Mouse (Mus musculus) hindbrain, embryonic 14.5 days (tissue): ENCODE results near the gene Acad11. TPM values are rescaled to one million over a fixed set of nuclear protein-coding genes. Genes with fewer than 3 reads are reported as not detected.

Experiments used
- ATAC-seq: fragments of 200-750 bp; cut with Nextera tagmentation; 2 replicates; pipeline ENCODE4 v1.8.0; 2017; ENCODE audit warnings: moderate number of reproducible peaks, mild to moderate bottlenecking, moderate TSS enrichment, moderate library complexity; ENCODE audit not compliant: low FRiP score
- DNase-seq: peaks from one replicate; pipeline ENCODE4 v3.0.0-alpha.2; 2015; ENCODE audit warnings: low spot score
- H3K27ac ChIP-seq: fragments of 300-500 bp; sonication (generic); 2 replicates; pipeline ENCODE4 v1.5.1; 2014; ENCODE audit warnings: mild to moderate bottlenecking, moderate library complexity
- H3K27me3 ChIP-seq: fragments of 300-500 bp; sonication (generic); 2 replicates; pipeline ENCODE4 v1.6.1; 2014; ENCODE audit warnings: mild to moderate bottlenecking, low read length, mixed read lengths; ENCODE audit not compliant: control insufficient read depth, insufficient read depth
- H3K36me3 ChIP-seq: fragments of 300-500 bp; sonication (generic); replicated peaks from 2 replicates; pipeline ENCODE4 v1.6.1; 2014; ENCODE audit not compliant: control insufficient read depth, insufficient read depth
- H3K4me1 ChIP-seq: fragments of 300-500 bp; sonication (generic); replicated peaks from 2 replicates; pipeline ENCODE4 v1.6.1; 2014; ENCODE audit warnings: antibody characterized with exemption, low read length, mixed read lengths; ENCODE audit not compliant: control insufficient read depth, insufficient read depth
- H3K4me2 ChIP-seq: fragments of 300-500 bp; sonication (generic); replicated peaks from 2 replicates; pipeline ENCODE4 v1.6.1; 2014; ENCODE audit warnings: mild to moderate bottlenecking, moderate library complexity
- H3K4me3 ChIP-seq: fragments of 300-500 bp; sonication (generic); replicated peaks from 2 replicates; pipeline ENCODE4 v1.5.1; 2014; ENCODE audit warnings: mild to moderate bottlenecking, low read length
- H3K9ac ChIP-seq: fragments of 300-500 bp; sonication (generic); 2 replicates; pipeline ENCODE4 v1.6.1; 2014
- H3K9me3 ChIP-seq: fragments of 300-500 bp; sonication (generic); 2 replicates; pipeline ENCODE4 v1.6.1; 2016; ENCODE audit warnings: low read length; ENCODE audit not compliant: control insufficient read depth
- WGBS: fragments of 180-500 bp; shearing (Covaris S2); extraction: QIAGEN DNeasy Blood & Tissue Kit; methylation state at CpG from one replicate; pipeline ENCODE4 v1.1.7; 2014; 5-methylcytosine and 5-hydroxymethylcytosine counted together
- polyA plus RNA-seq: library from polyadenylated mRNA; unstranded; fragments of >200 nt; fragmentation: Nextera tagmentation; extraction: Ambion mirVana; gene quantifications from 2 replicates; pipeline ENCODE4 v1.2.1, GENCODE M21; 2014

The Acad11 gene
- polyA plus RNA-seq, 1 experiment from 2014 or later, result 7.6 TPM

DNA sequence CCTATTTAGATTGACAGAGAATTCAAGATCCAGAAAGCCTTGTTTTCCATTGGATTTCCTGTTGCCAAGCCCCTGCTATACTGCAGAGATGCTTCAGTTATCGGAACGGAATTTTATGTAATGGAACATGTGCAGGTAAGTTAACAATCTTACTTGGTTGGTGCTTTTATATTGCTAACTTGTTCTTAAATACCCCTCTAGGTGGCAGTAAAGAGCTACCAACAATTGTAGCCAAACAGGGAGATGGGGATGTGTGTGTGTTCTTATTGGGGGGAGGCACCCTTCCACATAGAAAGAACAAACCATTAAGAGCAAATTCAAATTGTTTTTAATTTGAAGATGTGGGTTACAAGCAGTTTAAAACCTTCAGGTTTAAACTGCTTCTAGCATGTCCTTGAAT is 12.6 kb downstream of the Acad11 start:
- Histone ChIP-seq H3K9ac (no peak overlapping the region), H3K9me3 (no peaks in the 10 kb centered on the region), H3K27me3 (no peaks in the 10 kb centered on the region), H3K4me3 (no peak overlapping the region), H3K27ac (no peak overlapping the region), H3K36me3 (no peaks in the 10 kb centered on the region), H3K4me2 (no peak overlapping the region), H3K4me1 (no peaks in the 10 kb centered on the region)
- WGBS, result 62% methylated on average over 2 of the region's 2 CpGs
- DNase-seq (peak; percentile 36), ATAC-seq (no peak)

DNA sequence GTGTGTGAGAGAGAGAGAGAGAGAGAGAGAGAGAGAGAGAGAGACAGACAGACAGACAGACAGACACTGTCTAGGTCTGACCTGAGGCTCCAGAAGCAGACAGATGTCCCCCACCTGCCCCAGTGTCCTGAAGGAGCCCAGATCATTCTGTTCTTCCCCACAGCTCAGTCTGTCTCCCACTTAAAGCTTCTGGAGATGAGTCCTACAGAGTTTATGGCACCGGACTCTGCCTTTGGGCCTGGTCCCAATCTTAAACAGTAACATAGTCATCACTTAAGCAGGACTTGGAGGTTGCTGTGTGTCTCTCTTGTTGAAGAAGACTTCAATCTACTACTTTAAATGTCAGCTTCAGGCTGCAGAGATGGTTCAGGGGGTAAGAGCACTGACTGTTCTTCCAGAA is 15.6 kb downstream of the Acad11 start:
- H3K4me3 ChIP-seq, result no peak overlapping the region
- H3K36me3 ChIP-seq, result peaks cover 6% of the 10 kb centered on the region
- no peak overlapping the region for H3K9ac ChIP-seq
- no peak overlapping the region for H3K4me2 ChIP-seq
- WGBS, result 97% methylated on average over 1 of the region's 1 CpGs
- ATAC-seq (no peak), DNase-seq (no peak)
- H3K9me3 ChIP-seq, result no peaks in the 10 kb centered on the region
- no peaks in the 10 kb centered on the region for H3K4me1 ChIP-seq
- no peak overlapping the region for H3K27ac ChIP-seq
- no peaks in the 10 kb centered on the region for H3K27me3 ChIP-seq

DNA sequence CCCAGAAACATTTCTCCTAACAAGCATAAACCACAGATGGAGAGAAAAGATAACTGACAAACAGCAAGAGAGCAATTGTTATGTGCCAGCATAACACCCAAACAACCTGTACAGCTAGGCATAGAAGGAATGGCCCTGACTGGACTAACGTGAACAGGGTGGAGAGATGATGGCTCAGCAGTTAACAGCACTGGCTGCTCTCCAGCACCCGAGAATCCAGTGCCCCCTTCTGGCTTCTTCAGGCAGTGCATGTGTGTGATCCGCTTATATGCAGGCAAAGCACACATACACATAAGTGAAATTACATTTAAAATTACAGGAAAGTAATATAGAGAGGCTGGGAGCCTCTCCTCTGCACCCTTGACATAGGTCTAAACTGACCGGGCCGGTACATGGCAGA is 16.2 kb downstream of the Acad11 start:
- Histone ChIP-seq H3K9ac (no peak overlapping the region), H3K36me3 (peaks cover 12% of the 10 kb centered on the region), H3K4me3 (no peak overlapping the region), H3K4me1 (no peaks in the 10 kb centered on the region), H3K4me2 (no peak overlapping the region), H3K27me3 (no peaks in the 10 kb centered on the region), H3K9me3 (no peaks in the 10 kb centered on the region), H3K27ac (no peak overlapping the region)
- 57% methylated on average over 5 of the region's 5 CpGs for WGBS
- ATAC-seq (no peak), DNase-seq (peak; percentile 57)

DNA sequence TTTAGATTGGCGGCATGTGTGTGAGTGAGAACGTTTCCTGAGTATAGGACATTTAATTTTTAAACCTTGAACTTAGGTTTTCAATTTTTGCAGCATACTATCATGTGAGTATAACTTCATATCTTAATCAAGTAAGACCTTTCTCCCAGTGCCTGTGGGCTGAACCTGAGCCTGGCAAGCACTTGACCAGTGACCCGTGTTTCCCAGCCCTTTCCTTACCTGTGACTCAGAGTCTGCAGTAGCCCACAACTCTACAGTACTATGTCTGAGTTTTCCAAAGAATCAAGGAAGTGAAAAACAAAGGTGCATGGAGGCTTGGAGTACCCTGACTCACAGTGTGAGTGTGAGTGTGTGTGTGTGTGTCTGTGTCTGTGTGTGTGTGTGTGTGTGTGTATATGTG is 16.9 kb downstream of the Acad11 start:
- H3K9me3 ChIP-seq, result no peaks in the 10 kb centered on the region
- ATAC-seq, result no peak
- 81% methylated on average over 3 of the region's 3 CpGs for WGBS
- no peak overlapping the region for H3K4me2 ChIP-seq
- no peaks in the 10 kb centered on the region for H3K27me3 ChIP-seq
- H3K4me1 ChIP-seq, result no peaks in the 10 kb centered on the region
- no peak overlapping the region for H3K4me3 ChIP-seq
- no peak for DNase-seq
- H3K9ac ChIP-seq, result no peak overlapping the region
- no peak overlapping the region for H3K27ac ChIP-seq
- peaks cover 14% of the 10 kb centered on the region for H3K36me3 ChIP-seq

DNA sequence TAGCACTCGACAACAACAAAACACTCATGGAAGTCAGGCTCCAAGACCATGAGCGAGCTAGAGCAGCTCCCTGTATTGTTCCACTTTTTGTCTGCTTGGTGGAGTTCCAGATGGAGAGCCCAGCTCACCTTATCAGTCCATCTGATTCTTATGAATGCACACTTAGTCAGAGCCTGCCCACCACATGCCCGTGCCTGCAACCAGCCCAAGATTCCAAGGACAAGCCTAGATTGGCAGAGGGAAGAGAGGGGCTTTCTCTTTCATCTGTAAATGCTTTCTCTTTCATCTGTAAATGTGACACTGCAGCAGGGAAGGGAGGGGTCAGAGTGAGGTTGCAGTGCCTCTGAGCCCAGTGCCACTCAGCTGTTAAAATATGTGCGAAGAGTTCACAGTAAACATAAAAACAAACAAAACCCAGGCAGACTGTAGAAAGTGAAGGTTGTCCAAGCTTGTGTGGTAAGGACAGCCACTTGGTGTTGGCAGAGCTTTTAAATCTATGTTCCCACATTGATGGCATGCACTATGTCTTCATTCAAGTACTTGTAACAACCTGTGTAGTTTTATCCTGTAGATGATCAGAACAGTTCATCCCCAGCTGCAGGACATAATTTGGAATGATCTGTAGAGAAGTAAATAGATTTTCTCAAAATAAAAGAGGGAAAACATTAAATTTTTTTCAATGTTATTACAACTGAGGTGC is 22.7 kb downstream of the Acad11 start:
- Histone ChIP-seq H3K36me3 (peaks cover 24% of the 10 kb centered on the region), H3K4me3 (no peak overlapping the region), H3K9ac (no peak overlapping the region), H3K27me3 (no peaks in the 10 kb centered on the region), H3K9me3 (no peaks in the 10 kb centered on the region), H3K4me2 (no peak overlapping the region), H3K4me1 (no peaks in the 10 kb centered on the region), H3K27ac (no peak overlapping the region)
- no peak for DNase-seq
- 67% methylated on average over 4 of the region's 4 CpGs for WGBS
- no peak for ATAC-seq

DNA sequence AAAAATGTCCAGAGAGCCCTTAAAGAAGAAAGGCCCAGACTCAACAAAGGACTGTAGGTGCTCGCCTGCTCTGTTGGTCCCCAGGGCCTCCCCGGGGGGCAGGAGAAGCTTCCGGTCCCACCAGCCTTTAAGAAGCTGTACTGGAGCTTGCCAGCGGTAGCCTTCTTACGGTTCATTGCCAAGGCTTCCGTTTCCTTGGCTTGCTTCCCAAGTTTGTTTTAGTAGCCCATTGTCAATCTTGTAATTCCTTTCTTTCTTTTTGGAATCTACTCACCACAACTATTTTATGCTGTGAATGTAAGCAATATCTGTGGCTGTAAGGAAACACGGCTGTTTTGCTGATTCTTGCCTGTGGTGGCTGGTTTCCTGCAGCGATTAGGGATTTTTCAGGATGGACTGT is 25.4 kb downstream of the Acad11 start:
- peak overlapping the region; percentile 36 for H3K27ac ChIP-seq
- no peak overlapping the region for H3K4me3 ChIP-seq
- H3K36me3 ChIP-seq, result peaks cover 18% of the 10 kb centered on the region; the same call in 1 of the 2 replicates
- DNase-seq (no peak), ATAC-seq (no peak)
- H3K4me1 ChIP-seq, result no peaks in the 10 kb centered on the region
- H3K27me3 ChIP-seq, result no peaks in the 10 kb centered on the region
- 63% methylated on average over 8 of the region's 8 CpGs for WGBS
- no peak overlapping the region for H3K9ac ChIP-seq
- no peaks in the 10 kb centered on the region for H3K9me3 ChIP-seq
- H3K4me2 ChIP-seq, result no peak overlapping the region

DNA sequence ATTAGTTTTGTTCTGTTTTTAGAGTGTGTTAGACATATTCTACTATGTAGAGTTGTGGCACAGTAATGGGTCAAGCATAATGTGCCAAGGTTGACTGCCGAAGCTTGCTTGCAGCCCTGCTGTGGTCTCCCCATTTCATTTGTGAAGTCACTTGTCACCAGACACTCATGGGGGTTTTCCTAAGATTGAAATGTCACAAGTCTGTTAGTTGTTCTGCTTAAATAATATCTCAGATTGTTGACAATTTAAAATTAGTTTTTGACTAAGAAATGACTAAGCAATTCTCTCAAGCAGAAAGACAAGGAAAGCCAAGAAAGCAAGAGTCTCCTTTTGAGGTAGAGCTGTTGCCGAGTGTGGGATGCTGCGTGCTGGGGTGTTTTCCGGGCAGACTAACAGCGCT is 29.8 kb downstream of the Acad11 start:
- Histone ChIP-seq H3K9me3 (no peaks in the 10 kb centered on the region), H3K27ac (no peak overlapping the region), H3K4me2 (no peak overlapping the region), H3K27me3 (no peaks in the 10 kb centered on the region), H3K4me1 (no peaks in the 10 kb centered on the region), H3K9ac (no peak overlapping the region), H3K4me3 (no peak overlapping the region), H3K36me3 (0 out of 2 replicates have a peak, but pooled peaks cover 3% of the 10 kb centered on the region)
- 95% methylated on average over 5 of the region's 5 CpGs for WGBS
- DNase-seq (no peak), ATAC-seq (no peak)

DNA sequence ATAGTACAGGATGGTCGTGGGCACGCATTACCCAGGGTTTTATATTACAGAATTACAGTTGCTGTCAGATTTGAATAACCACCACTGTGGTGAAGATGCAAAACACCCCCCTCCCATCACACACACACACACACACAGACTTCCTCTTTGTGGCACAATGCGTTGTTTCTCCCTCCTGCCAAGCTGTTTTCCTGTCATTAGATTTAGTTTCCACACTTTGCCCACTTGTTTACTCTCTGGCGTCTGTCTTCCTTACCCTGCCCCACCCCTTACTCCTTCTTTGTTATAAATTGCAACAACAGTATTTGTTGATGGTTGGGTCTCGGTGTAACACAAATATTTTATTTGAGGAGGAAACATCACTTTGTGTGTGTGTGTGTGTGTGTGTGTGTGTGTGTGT is 35.1 kb downstream of the Acad11 start:
- Histone ChIP-seq H3K4me3 (no peak overlapping the region), H3K36me3 (peaks cover 10% of the 10 kb centered on the region; the same call in 1 of the 2 replicates), H3K4me2 (no peak overlapping the region), H3K9ac (no peak overlapping the region), H3K4me1 (no peaks in the 10 kb centered on the region), H3K9me3 (no peaks in the 10 kb centered on the region), H3K27ac (no peak overlapping the region), H3K27me3 (no peaks in the 10 kb centered on the region)
- WGBS, result 82% methylated on average over 5 of the region's 5 CpGs
- ATAC-seq (no peak), DNase-seq (no peak)

DNA sequence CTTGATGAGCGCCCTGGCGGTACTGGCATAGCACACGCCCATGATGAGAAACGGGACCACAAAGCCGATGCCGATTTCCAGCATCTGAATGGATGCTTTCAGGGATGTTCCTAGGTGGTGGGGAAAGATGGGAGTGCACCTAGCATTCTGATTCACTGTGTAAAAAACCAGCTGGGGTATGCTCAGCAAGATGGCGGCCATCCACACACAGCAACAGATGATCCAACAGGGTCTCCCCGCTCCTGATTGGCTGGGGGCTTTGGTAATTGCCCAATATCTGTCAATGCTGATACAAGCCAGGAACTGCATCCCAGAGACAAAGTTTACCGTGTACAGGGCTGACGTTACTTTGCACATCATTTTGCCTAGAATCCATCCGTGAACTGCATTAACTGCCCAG is 35.9 kb downstream of the Acad11 start:
- Histone ChIP-seq H3K36me3 (peaks cover 10% of the 10 kb centered on the region; the same call in 1 of the 2 replicates), H3K9me3 (no peaks in the 10 kb centered on the region), H3K4me3 (no peak overlapping the region), H3K4me2 (no peak overlapping the region), H3K9ac (no peak overlapping the region), H3K27me3 (no peaks in the 10 kb centered on the region), H3K4me1 (no peaks in the 10 kb centered on the region), H3K27ac (no peak overlapping the region)
- 89% methylated on average over 11 of the region's 11 CpGs for WGBS
- ATAC-seq, result no peak
- DNase-seq, result no peak

DNA sequence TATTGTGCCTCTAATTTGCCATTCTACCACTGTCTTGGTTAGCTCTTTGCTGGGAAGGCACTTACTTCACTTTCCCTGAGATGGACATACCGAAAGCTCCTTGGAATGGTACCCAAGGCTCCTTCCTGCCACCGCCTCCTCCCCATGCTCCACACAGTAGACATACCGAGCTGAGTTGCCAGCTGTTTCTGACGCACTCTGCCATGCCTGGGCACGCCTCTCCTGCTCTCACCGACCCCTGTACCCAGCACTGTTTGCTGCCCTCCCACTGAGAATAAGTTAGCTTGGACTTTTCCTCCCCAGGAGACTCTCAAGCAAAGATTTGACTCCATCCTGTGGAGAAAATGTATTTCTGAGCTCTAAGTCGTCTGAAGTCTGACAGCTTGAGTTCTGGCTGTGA is 37.6 kb downstream of the Acad11 start:
- no peak overlapping the region for H3K9ac ChIP-seq
- H3K36me3 ChIP-seq, result peaks cover 10% of the 10 kb centered on the region; the same call in 1 of the 2 replicates
- WGBS, result 53% methylated on average over 7 of the region's 7 CpGs
- no peak overlapping the region for H3K27ac ChIP-seq
- no peak overlapping the region for H3K4me2 ChIP-seq
- H3K27me3 ChIP-seq, result no peaks in the 10 kb centered on the region
- H3K9me3 ChIP-seq, result no peaks in the 10 kb centered on the region
- H3K4me1 ChIP-seq, result no peaks in the 10 kb centered on the region
- ATAC-seq (no peak), DNase-seq (no peak)
- no peak overlapping the region for H3K4me3 ChIP-seq
